Mouse (Mus musculus): Measurements from ENCODE around the gene Dscaml1.

The Dscaml1 gene

GRCm38 (mm10) chr9:45411803-45412202 lies 14.6 kb upstream of the Dscaml1 start:
- peak; percentile 68 for DNase-seq (ENCODE audit: low spot score)

GRCm38 (mm10) chr9:45412287-45412686 lies 14.1 kb upstream of the Dscaml1 start:
- DNase-seq (ENCODE audit: low spot score): peak; percentile 92

- DNase-seq (ENCODE audit: low spot score): no peak
Observed at GRCm38 (mm10) chr9:45412700-45413477, 13.5 kb upstream of the Dscaml1 start.

GRCm38 (mm10) chr9:45413478-45414140 lies 12.8 kb upstream of the Dscaml1 start:
- peak; percentile 55 for DNase-seq (ENCODE audit: low spot score)

- peak; percentile 84 for DNase-seq (ENCODE audit: low spot score)
Observed at GRCm38 (mm10) chr9:45415912-45416311, 10.5 kb upstream of the Dscaml1 start.

GRCm38 (mm10) chr9:45417245-45417644 lies 9.2 kb upstream of the Dscaml1 start:
- DNase-seq (ENCODE audit: low spot score): peak; percentile 60

- peak; percentile 59 for DNase-seq (ENCODE audit: low spot score)
Observed at GRCm38 (mm10) chr9:45418252-45418651, 8.2 kb upstream of the Dscaml1 start.

GRCm38 (mm10) chr9:45421209-45421608 lies 5.2 kb upstream of the Dscaml1 start:
- peak; percentile 60 for DNase-seq (ENCODE audit: low spot score)

GRCm38 (mm10) chr9:45422761-45423298 lies 3.6 kb upstream of the Dscaml1 start:
- DNase-seq (ENCODE audit: low spot score): no peak

- no peak for DNase-seq (ENCODE audit: low spot score)
Observed at GRCm38 (mm10) chr9:45429392-45429791, 3.0 kb downstream of the Dscaml1 start.

GRCm38 (mm10) chr9:45429951-45430697 lies 3.7 kb downstream of the Dscaml1 start:
- DNase-seq (ENCODE audit: low spot score): peak; percentile 57

- no peak for DNase-seq (ENCODE audit: low spot score)
Observed at GRCm38 (mm10) chr9:45430698-45430959, 4.2 kb downstream of the Dscaml1 start.

- no peak for DNase-seq (ENCODE audit: low spot score)
Observed at GRCm38 (mm10) chr9:45431150-45431549, 4.7 kb downstream of the Dscaml1 start.

GRCm38 (mm10) chr9:45432639-45433038 lies 6.2 kb downstream of the Dscaml1 start:
- peak; percentile 67 for DNase-seq (ENCODE audit: low spot score)

- no peak for DNase-seq (ENCODE audit: low spot score)
Observed at GRCm38 (mm10) chr9:45433119-45433518, 6.7 kb downstream of the Dscaml1 start.

GRCm38 (mm10) chr9:45434171-45434570 lies 7.7 kb downstream of the Dscaml1 start:
- DNase-seq (ENCODE audit: low spot score): no peak

- DNase-seq (ENCODE audit: low spot score): no peak
Observed at GRCm38 (mm10) chr9:45439025-45439424, 12.6 kb downstream of the Dscaml1 start.

- no peak for DNase-seq (ENCODE audit: low spot score)
Observed at GRCm38 (mm10) chr9:45440083-45440784, 13.8 kb downstream of the Dscaml1 start.

- no peak for DNase-seq (ENCODE audit: low spot score)
Observed at GRCm38 (mm10) chr9:45444251-45444798, 17.9 kb downstream of the Dscaml1 start.

- no peak for DNase-seq (ENCODE audit: low spot score)
Observed at GRCm38 (mm10) chr9:45449658-45450057, 23.2 kb downstream of the Dscaml1 start.

- no peak for DNase-seq (ENCODE audit: low spot score)
Observed at GRCm38 (mm10) chr9:45451346-45451745, 24.9 kb downstream of the Dscaml1 start.

- DNase-seq (ENCODE audit: low spot score): no peak
Observed at GRCm38 (mm10) chr9:45454032-45454431, 27.6 kb downstream of the Dscaml1 start.

All from layer of hippocampus, adult 11-12 months (tissue).